Mouse (Mus musculus) MEL (cell line): ENCODE results near the gene Zfp638. TPM values are rescaled to one million over a fixed set of nuclear protein-coding genes. Genes with fewer than 3 reads are reported as not detected.
A peak's percentile ranks its signal among the peaks of the same experiment; 100 is the strongest.

Experiments used
- DNase-seq: peaks from one replicate; pipeline ENCODE4 v3.0.0; 2011; ENCODE audit warnings: low read depth, low spot score
- H3K27ac ChIP-seq: 2 replicates; pipeline ENCODE4 v1.5.1; 2012; ENCODE audit warnings: low read depth, mild to moderate bottlenecking, control low read depth, low read length, moderate library complexity; ENCODE audit not compliant: control insufficient read depth
- H3K27me3 ChIP-seq, 2 experiments: fragments of 150-350 bp in 1 of 2; sonication (generic) in 1 of 2; 2 replicates each; pipeline ENCODE4 v1.6.1; 2012; ENCODE audit warnings: low read length in 2 of 2, mild to moderate bottlenecking in 2 of 2, improper control_type of control experiment in 1 of 2, moderate library complexity in 1 of 2; ENCODE audit not compliant: insufficient read depth in 2 of 2, control insufficient read depth in 1 of 2
- H3K36me3 ChIP-seq, 2 experiments: 2 replicates each; pipeline ENCODE4 v1.6.1; 2012 to 2014; ENCODE audit warnings: low read length in 2 of 2, improper control_type of control experiment in 1 of 2, inconsistent platforms in 1 of 2, mild to moderate bottlenecking in 1 of 2; ENCODE audit not compliant: insufficient read depth in 2 of 2, control insufficient read depth in 1 of 2
- H3K4me1 ChIP-seq, 2 experiments: fragments of 150-350 bp in 1 of 2; sonication (generic) in 1 of 2; 2 replicates each; pipeline ENCODE4 v1.6.1; 2012; ENCODE audit warnings: low read length in 2 of 2, improper control_type of control experiment in 1 of 2, mild to moderate bottlenecking in 1 of 2; ENCODE audit not compliant: insufficient read depth in 2 of 2, control insufficient read depth in 1 of 2
- H3K4me3 ChIP-seq, 2 experiments: fragments of 150-350 bp in 1 of 2; sonication (generic) in 1 of 2; 2 replicates each; pipeline ENCODE4 v1.5.1; 2012; ENCODE audit warnings: low read depth in 2 of 2, low read length in 2 of 2, mild to moderate bottlenecking in 2 of 2, moderate library complexity in 2 of 2, control low read depth in 1 of 2, improper control_type of control experiment in 1 of 2; ENCODE audit not compliant: control insufficient read depth in 1 of 2, insufficient read depth in 1 of 2
- H3K79me2 ChIP-seq: 2 replicates; pipeline ENCODE4 v1.6.1; 2012; ENCODE audit warnings: mild to moderate bottlenecking, low read length, moderate library complexity; ENCODE audit not compliant: control insufficient read depth, poor library complexity, insufficient read depth
- H3K9ac ChIP-seq: 2 replicates; pipeline ENCODE4 v1.6.1; 2012; ENCODE audit warnings: low read depth, mild to moderate bottlenecking, control low read depth, low read length, moderate library complexity; ENCODE audit not compliant: control insufficient read depth, poor library complexity, severe bottlenecking
- H3K9me3 ChIP-seq: fragments of 150-350 bp; sonication (generic); replicated peaks from 2 replicates; pipeline ENCODE4 v1.6.1; 2012; ENCODE audit warnings: mild to moderate bottlenecking, low read length, improper control_type of control experiment, moderate library complexity; ENCODE audit not compliant: insufficient read depth
- BHLHE40 ChIP-seq: IDR thresholded peaks from 2 replicates; pipeline ENCODE4 v1.6.1; 2012; ENCODE audit warnings: low read depth, mild to moderate bottlenecking, inconsistent platforms, low read length, improper control_type of control experiment, borderline replicate concordance
- CHD1 ChIP-seq: IDR thresholded peaks from 2 replicates; pipeline ENCODE4 v1.6.1; 2012; ENCODE audit warnings: low read depth, mild to moderate bottlenecking, inconsistent platforms, low read length, improper control_type of control experiment
- CTCF ChIP-seq, 3 experiments: IDR thresholded peaks in 2 of 3; conservative IDR thresholded peaks in 1 of 3; 2 replicates each; pipeline ENCODE4 v1.5.1; 2011 to 2012; ENCODE audit warnings: low read length in 3 of 3, low read depth in 2 of 3, mild to moderate bottlenecking in 2 of 3, improper control_type of control experiment in 1 of 3, inconsistent platforms in 1 of 3, mixed read lengths in 1 of 3, moderate library complexity in 1 of 3; ENCODE audit not compliant: control insufficient read depth in 1 of 3, insufficient read depth in 1 of 3, poor library complexity in 1 of 3, severe bottlenecking in 1 of 3
- E2F4 ChIP-seq: IDR thresholded peaks from 2 replicates; pipeline ENCODE4 v1.6.1; 2011; ENCODE audit warnings: low read depth, low read length, improper control_type of control experiment, borderline replicate concordance
- ELF1 ChIP-seq: IDR thresholded peaks from 2 replicates; pipeline ENCODE4 v1.6.1; 2014; ENCODE audit warnings: low read depth, mild to moderate bottlenecking, inconsistent platforms, low read length, improper control_type of control experiment, moderate library complexity
- EP300 ChIP-seq, 2 experiments: IDR thresholded peaks; 2 replicates each; pipeline ENCODE4 v1.6.1; 2011; ENCODE audit warnings: improper control_type of control experiment in 2 of 2, low read length in 2 of 2, low read depth in 1 of 2, mild to moderate bottlenecking in 1 of 2
- ETS1 ChIP-seq: IDR thresholded peaks from 2 replicates; pipeline ENCODE4 v1.6.1; 2012; ENCODE audit warnings: low read depth, mild to moderate bottlenecking, inconsistent platforms, low read length, improper control_type of control experiment, moderate library complexity
- GABPA ChIP-seq: IDR thresholded peaks from 2 replicates; pipeline ENCODE4 v1.6.1; 2012; ENCODE audit warnings: low read depth, mild to moderate bottlenecking, inconsistent platforms, low read length, improper control_type of control experiment, moderate library complexity
- GATA1 ChIP-seq: IDR thresholded peaks from 2 replicates; pipeline ENCODE4 v1.6.1; 2011; ENCODE audit warnings: low read depth, low read length, improper control_type of control experiment
- HCFC1 ChIP-seq: IDR thresholded peaks from 2 replicates; pipeline ENCODE4 v1.6.1; 2012; ENCODE audit warnings: low read depth, mild to moderate bottlenecking, inconsistent platforms, low read length, improper control_type of control experiment, moderate library complexity
- JUND ChIP-seq: IDR thresholded peaks from 2 replicates; pipeline ENCODE4 v1.6.1; 2011; ENCODE audit warnings: low read depth, mild to moderate bottlenecking, improper control_type of control experiment, low read length
- KAT2A ChIP-seq: conservative IDR thresholded peaks from 2 replicates; pipeline ENCODE4 v1.6.1; 2012; ENCODE audit warnings: low read depth, low read length, improper control_type of control experiment, inconsistent platforms
- MAX ChIP-seq: IDR thresholded peaks from 2 replicates; pipeline ENCODE4 v1.6.1; 2011; ENCODE audit warnings: low read length, improper control_type of control experiment
- MYB ChIP-seq: IDR thresholded peaks from 2 replicates; pipeline ENCODE4 v1.6.1; 2011; ENCODE audit warnings: mild to moderate bottlenecking, low read depth, low read length, improper control_type of control experiment
- MYC ChIP-seq: IDR thresholded peaks from 2 replicates; pipeline ENCODE4 v1.6.1; 2011; ENCODE audit warnings: low read depth, mild to moderate bottlenecking, low read length, improper control_type of control experiment, moderate library complexity
- NELFE ChIP-seq: IDR thresholded peaks from 2 replicates; pipeline ENCODE4 v1.6.1; 2011; ENCODE audit warnings: low read depth, low read length, improper control_type of control experiment
- NRF1 ChIP-seq: IDR thresholded peaks from 2 replicates; pipeline ENCODE4 v1.6.1; 2014; ENCODE audit warnings: low read depth, mild to moderate bottlenecking, inconsistent platforms, low read length, improper control_type of control experiment, moderate library complexity; ENCODE audit not compliant: poor library complexity, insufficient read depth, severe bottlenecking
- POLR2A ChIP-seq, 2 experiments: IDR thresholded peaks; 2 replicates each; pipeline ENCODE4 v1.6.1; 2011 to 2012; ENCODE audit warnings: low read length in 2 of 2, mild to moderate bottlenecking in 2 of 2, control low read depth in 1 of 2, improper control_type of control experiment in 1 of 2, low read depth in 1 of 2, moderate library complexity in 1 of 2; ENCODE audit not compliant: control insufficient read depth in 1 of 2, insufficient read depth in 1 of 2, poor library complexity in 1 of 2
- RAD21 ChIP-seq: IDR thresholded peaks from 2 replicates; pipeline ENCODE4 v1.6.1; 2011; ENCODE audit warnings: mild to moderate bottlenecking, low read depth, low read length, improper control_type of control experiment
- RCOR1 ChIP-seq: IDR thresholded peaks from 2 replicates; pipeline ENCODE4 v1.6.1; 2012; ENCODE audit warnings: low read depth, mild to moderate bottlenecking, inconsistent platforms, low read length, improper control_type of control experiment
- SIN3A ChIP-seq: IDR thresholded peaks from 2 replicates; pipeline ENCODE4 v1.6.1; 2012; ENCODE audit warnings: low read length, improper control_type of control experiment, inconsistent platforms
- SMC3 ChIP-seq: IDR thresholded peaks from 2 replicates; pipeline ENCODE4 v1.6.1; 2011; ENCODE audit warnings: low read depth, low read length, improper control_type of control experiment
- TAL1 ChIP-seq: IDR thresholded peaks from 2 replicates; pipeline ENCODE4 v1.6.1; 2012; ENCODE audit warnings: mild to moderate bottlenecking, inconsistent platforms, low read length, moderate library complexity, mixed read lengths
- TBP ChIP-seq: IDR thresholded peaks from 2 replicates; pipeline ENCODE4 v1.8.0; 2011; ENCODE audit warnings: low read depth, low read length, improper control_type of control experiment
- TCF12 ChIP-seq: IDR thresholded peaks from 2 replicates; pipeline ENCODE4 v1.6.1; 2014; ENCODE audit warnings: low read depth, mild to moderate bottlenecking, inconsistent platforms, low read length, improper control_type of control experiment, moderate library complexity
- UBTF ChIP-seq: IDR thresholded peaks from 2 replicates; pipeline ENCODE4 v1.6.1; 2012; ENCODE audit warnings: low read depth, mild to moderate bottlenecking, inconsistent platforms, low read length, improper control_type of control experiment, moderate library complexity, borderline replicate concordance; ENCODE audit not compliant: insufficient read depth
- ZC3H11A ChIP-seq: IDR thresholded peaks from 2 replicates; pipeline ENCODE4 v1.6.1; 2012; ENCODE audit warnings: low read depth, mild to moderate bottlenecking, inconsistent platforms, low read length, improper control_type of control experiment
- ZKSCAN1 ChIP-seq: IDR thresholded peaks from 2 replicates; pipeline ENCODE4 v1.6.1; 2012; ENCODE audit warnings: low read depth, mild to moderate bottlenecking, inconsistent platforms, low read length, improper control_type of control experiment, moderate library complexity
- ZMIZ1 ChIP-seq: IDR thresholded peaks from 2 replicates; pipeline ENCODE4 v1.6.1; 2012; ENCODE audit warnings: low read depth, mild to moderate bottlenecking, inconsistent platforms, low read length, improper control_type of control experiment, moderate library complexity
- ZNF384 ChIP-seq: IDR thresholded peaks from 2 replicates; pipeline ENCODE4 v1.6.1; 2012; ENCODE audit warnings: low read depth, mild to moderate bottlenecking, inconsistent platforms, low read length, improper control_type of control experiment
- polyA plus RNA-seq, 2 experiments: library from polyadenylated mRNA; stranded (reverse) in 1 of 2; unstranded in 1 of 2; fragments of >175 nt in 1 of 2; fragments of >200 nt in 1 of 2; gene quantifications; 2 replicates each; pipeline versions ENCODE4 v1.2.1 to v1.2.4; 2012; ENCODE audit warnings: low replicate concordance in 2 of 2, low read depth in 1 of 2; ENCODE audit not compliant: insufficient read length in 2 of 2, insufficient read depth in 1 of 2, missing spikeins in 1 of 2
- total RNA-seq: library from RNA; depleted of rRNA; stranded (reverse); fragments of 300-350 nt; gene quantifications from 2 replicates; pipeline ENCODE4 v1.2.3, GENCODE M21; 2012

Zfp638 gene
- total and polyA plus RNA-seq, 3 experiments = 50.1 to 69.0 (median 61.2) TPM

DNA sequence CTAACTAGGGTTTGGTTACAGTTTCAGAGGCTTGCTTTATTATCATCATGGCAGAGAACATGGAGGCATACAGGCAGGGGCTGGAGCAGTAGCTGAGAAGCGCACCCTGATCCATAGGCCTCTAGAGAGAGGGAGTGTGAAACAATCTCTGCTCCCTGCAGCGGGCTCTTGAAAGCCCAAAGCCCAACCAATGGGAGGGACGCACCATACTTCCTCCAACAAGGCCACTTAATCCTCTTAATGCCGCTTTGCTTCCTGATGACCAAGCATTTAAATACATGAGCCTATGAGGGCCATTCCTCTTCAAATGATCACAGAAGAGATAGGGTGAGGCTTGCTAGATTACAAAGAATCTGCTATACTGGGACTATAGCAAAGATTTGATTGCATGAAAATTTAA lies 41.5 kb downstream of the Zfp638 start:
- no peak overlapping the region for H3K9ac ChIP-seq
- no peak for DNase-seq
- H3K79me2 ChIP-seq = no peaks in the 10 kb centered on the region
- no peaks in the 10 kb centered on the region; a peak in 1 of 4 replicates for H3K27me3 ChIP-seq
- H3K4me1 ChIP-seq = no peaks in the 10 kb centered on the region
- TF ChIP-seq SIN3A = no peak
- TF ChIP-seq EP300 (IDR thresholded peaks at IDR 0.05; ENCODE audit: low read depth in 1 of 2, low read length in 2 of 2) = no peak
- no peak for TF ChIP-seq ETS1
- no peak for TF ChIP-seq MAX
- no peak for TF ChIP-seq TBP
- H3K9me3 ChIP-seq = no peaks in the 10 kb centered on the region
- H3K27ac ChIP-seq = no peak overlapping the region
- no peaks in the 10 kb centered on the region for H3K36me3 ChIP-seq
- no peak overlapping the region for H3K4me3 ChIP-seq

DNA sequence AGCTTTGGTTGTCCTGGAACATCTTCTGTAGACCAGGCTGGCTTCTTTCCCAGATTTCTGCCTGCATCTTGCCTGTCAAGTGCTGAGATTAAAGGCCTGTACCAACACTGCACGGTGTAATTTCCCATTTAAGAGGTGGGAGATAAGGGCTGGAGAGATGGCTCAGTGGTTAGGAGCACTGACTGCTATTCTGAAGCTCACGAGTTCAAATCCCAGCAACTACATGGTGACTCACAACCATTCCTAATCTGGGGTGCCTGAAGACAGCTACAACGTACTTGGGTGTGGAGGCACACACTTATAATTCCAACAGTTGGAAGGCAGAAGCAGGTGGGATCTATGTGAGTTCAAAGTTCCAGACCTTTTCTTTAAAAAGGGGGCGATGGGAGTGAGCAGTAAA lies 46.8 kb downstream of the Zfp638 start:
- H3K36me3 ChIP-seq = peaks cover 0 to 6% of the 10 kb centered on the region in 2 experiments; a peak in 2 of 4 replicates
- 0 out of 4 replicates have a peak overlapping the region, but pooled peaks of 1 of the 2 experiments have one; percentile 5 for H3K4me3 ChIP-seq
- peaks cover 0 to 5% of the 10 kb centered on the region in 2 experiments; a peak in 2 of 4 replicates for H3K4me1 ChIP-seq
- peaks cover 26% of the 10 kb centered on the region for H3K79me2 ChIP-seq
- TF ChIP-seq RCOR1 (peak; percentile 63), MYC (no peak), HCFC1 (no peak), ZC3H11A (no peak), CHD1 (no peak), TCF12 (0 out of 2 replicates have a peak, but pooled peaks have one; percentile 7), E2F4 (no peak), TBP (peak; percentile 98), ELF1 (no peak), RAD21 (no peak), POLR2A (IDR thresholded peaks at IDR 0.05; ENCODE audit: control insufficient read depth in 1 of 2, insufficient read depth in 1 of 2, low read depth in 1 of 2, low read length in 2 of 2, poor library complexity in 1 of 2) (no peak), KAT2A (no peak; the same call in 1 of the 2 replicates), ETS1 (no peak), ZKSCAN1 (no peak), EP300 (IDR thresholded peaks at IDR 0.05; ENCODE audit: low read depth in 1 of 2, low read length in 2 of 2) (no peak), NELFE (no peak), GATA1 (peak; percentile 27; the same call in 1 of the 2 replicates), SMC3 (no peak), UBTF (no peak), CTCF (IDR thresholded peaks at IDR 0.05 in 2 of 3, conservative IDR thresholded peaks at IDR 0.05 in 1 of 3; ENCODE audit: control insufficient read depth in 1 of 3, insufficient read depth in 1 of 3, low read depth in 2 of 3, low read length in 3 of 3, poor library complexity in 1 of 3, severe bottlenecking in 1 of 3) (no peak), MAX (no peak), MYB (no peak), GABPA (no peak), JUND (no peak), ZMIZ1 (no peak), TAL1 (no peak), ZNF384 (no peak), BHLHE40 (no peak), NRF1 (no peak)
- H3K9ac ChIP-seq = no peak overlapping the region
- H3K9me3 ChIP-seq = no peaks in the 10 kb centered on the region
- H3K27me3 ChIP-seq = no peaks in the 10 kb centered on the region; a peak in 1 of 4 replicates
- H3K27ac ChIP-seq = no peak overlapping the region
- DNase-seq = no peak
